Mouse (Mus musculus) limb, embryonic 12.5 days (tissue): ENCODE results near the gene Zbp1. TPM values are rescaled to one million over a fixed set of nuclear protein-coding genes. Genes with fewer than 3 reads are reported as not detected.
A peak's percentile ranks its signal among the peaks of the same experiment; 100 is the strongest.

ENCODE experiments used
- ATAC-seq: fragments of 200-750 bp; cut with Nextera tagmentation; 2 replicates; pipeline ENCODE4 v1.8.0; 2017; ENCODE audit warnings: low read depth, moderate TSS enrichment; ENCODE audit not compliant: insufficient number of reproducible peaks, insufficient read depth, low FRiP score, low TSS enrichment
- H3K27ac ChIP-seq: fragments of 300-500 bp; sonication (generic); 2 replicates; pipeline ENCODE4 v1.5.1; 2016; ENCODE audit warnings: mild to moderate bottlenecking, moderate library complexity
- H3K27me3 ChIP-seq: fragments of 300-500 bp; sonication (generic); 2 replicates; pipeline ENCODE4 v1.6.1; 2016; ENCODE audit warnings: mild to moderate bottlenecking, moderate library complexity
- H3K36me3 ChIP-seq: fragments of 300-500 bp; sonication (generic); 2 replicates; pipeline ENCODE4 v1.6.1; 2016; ENCODE audit warnings: mild to moderate bottlenecking, moderate library complexity
- H3K4me1 ChIP-seq: fragments of 300-500 bp; sonication (generic); replicated peaks from 2 replicates; pipeline ENCODE4 v1.6.1; 2016
- H3K4me2 ChIP-seq: fragments of 300-500 bp; sonication (generic); 2 replicates; pipeline ENCODE4 v1.6.1; 2016; ENCODE audit warnings: mild to moderate bottlenecking, moderate library complexity
- H3K4me3 ChIP-seq: fragments of 300-500 bp; sonication (generic); replicated peaks from 2 replicates; pipeline ENCODE4 v1.5.1; 2016; ENCODE audit warnings: mild to moderate bottlenecking
- H3K9ac ChIP-seq: fragments of 300-500 bp; sonication (generic); replicated peaks from 2 replicates; pipeline ENCODE4 v1.6.1; 2016; ENCODE audit warnings: mild to moderate bottlenecking, moderate library complexity
- H3K9me3 ChIP-seq: fragments of 300-500 bp; sonication (generic); 2 replicates; pipeline ENCODE4 v1.6.1; 2016; ENCODE audit warnings: mild to moderate bottlenecking, moderate library complexity
- WGBS: fragments of 180-500 bp; shearing (Covaris S2); methylation state at CpG from one replicate; pipeline ENCODE4 v1.1.7; 2016; 5-methylcytosine and 5-hydroxymethylcytosine counted together
- polyA plus RNA-seq: library from polyadenylated mRNA; unstranded; fragments of >200 nt; fragmentation: Nextera tagmentation; extraction: Ambion mirVana; gene quantifications from 2 replicates; pipeline ENCODE4 v1.2.1, GENCODE M21; 2016

Zbp1 gene
- polyA plus RNA-seq, 1 experiment from 2014 or later: not detected

- Histone ChIP-seq H3K4me2 (no peak overlapping the region), H3K27me3 (peaks cover 2% of the 10 kb centered on the region; the same call in 1 of the 2 replicates), H3K4me1 (no peaks in the 10 kb centered on the region), H3K9me3 (peaks cover 4% of the 10 kb centered on the region; the same call in 1 of the 2 replicates), H3K27ac (no peak overlapping the region), H3K9ac (no peak overlapping the region), H3K4me3 (no peak overlapping the region), H3K36me3 (no peaks in the 10 kb centered on the region)
- WGBS: 93% methylated on average over 7 of the region's 7 CpGs
- ATAC-seq: no peak
Observed at GRCm38 (mm10) chr2:173209091-173209815, 9.5 kb downstream of the Zbp1 start.

GRCm38 (mm10) chr2:173207051-173207450, 11.7 kb downstream of the Zbp1 start:
- no peaks in the 10 kb centered on the region for H3K36me3 ChIP-seq
- 92% methylated on average over 3 of the region's 3 CpGs for WGBS
- H3K4me1 ChIP-seq: 0 out of 2 replicates have a peak, but pooled peaks cover 10% of the 10 kb centered on the region
- H3K9me3 ChIP-seq: 0 out of 2 replicates have a peak, but pooled peaks cover 4% of the 10 kb centered on the region
- H3K27ac ChIP-seq: no peak overlapping the region
- no peak overlapping the region for H3K9ac ChIP-seq
- H3K27me3 ChIP-seq: no peaks in the 10 kb centered on the region
- H3K4me3 ChIP-seq: no peak overlapping the region
- no peak overlapping the region for H3K4me2 ChIP-seq
- ATAC-seq: no peak

GRCm38 (mm10) chr2:173205563-173206099, 13.1 kb downstream of the Zbp1 start:
- Histone ChIP-seq H3K4me1 (0 out of 2 replicates have a peak, but pooled peaks cover 10% of the 10 kb centered on the region), H3K27me3 (no peaks in the 10 kb centered on the region), H3K36me3 (no peaks in the 10 kb centered on the region), H3K4me3 (no peak overlapping the region), H3K9ac (no peak overlapping the region), H3K27ac (no peak overlapping the region), H3K9me3 (0 out of 2 replicates have a peak, but pooled peaks cover 4% of the 10 kb centered on the region), H3K4me2 (no peak overlapping the region)
- no peak for ATAC-seq
- WGBS: 92% methylated on average over 14 of the region's 14 CpGs

GRCm38 (mm10) chr2:173204671-173205070, 14.1 kb downstream of the Zbp1 start:
- Histone ChIP-seq H3K27me3 (no peaks in the 10 kb centered on the region), H3K4me3 (no peak overlapping the region), H3K36me3 (no peaks in the 10 kb centered on the region), H3K4me2 (no peak overlapping the region), H3K4me1 (0 out of 2 replicates have a peak, but pooled peaks cover 10% of the 10 kb centered on the region), H3K9ac (0 out of 2 replicates have a peak overlapping the region, but pooled peaks have one; percentile 31), H3K9me3 (peaks cover 4% of the 10 kb centered on the region; the same call in 1 of the 2 replicates), H3K27ac (no peak overlapping the region)
- no peak for ATAC-seq
- WGBS: 55% methylated on average over 4 of the region's 4 CpGs

- Histone ChIP-seq H3K4me3 (no peak overlapping the region), H3K27me3 (no peaks in the 10 kb centered on the region), H3K4me1 (0 out of 2 replicates have a peak, but pooled peaks cover 10% of the 10 kb centered on the region), H3K4me2 (no peak overlapping the region), H3K36me3 (no peaks in the 10 kb centered on the region), H3K9ac (no peak overlapping the region), H3K27ac (no peak overlapping the region), H3K9me3 (peaks cover 4% of the 10 kb centered on the region; the same call in 1 of the 2 replicates)
- no peak for ATAC-seq
- 82% methylated on average over 3 of the region's 3 CpGs for WGBS
Observed at GRCm38 (mm10) chr2:173203726-173204125, 15.0 kb downstream of the Zbp1 start.

GRCm38 (mm10) chr2:173202924-173203689, 15.6 kb downstream of the Zbp1 start:
- peaks cover 4% of the 10 kb centered on the region; the same call in 1 of the 2 replicates for H3K9me3 ChIP-seq
- H3K4me3 ChIP-seq: no peak overlapping the region
- no peaks in the 10 kb centered on the region for H3K27me3 ChIP-seq
- no peak for ATAC-seq
- H3K9ac ChIP-seq: no peak overlapping the region
- H3K27ac ChIP-seq: no peak overlapping the region
- H3K4me1 ChIP-seq: 0 out of 2 replicates have a peak, but pooled peaks cover 10% of the 10 kb centered on the region
- H3K4me2 ChIP-seq: no peak overlapping the region
- WGBS: 82% methylated on average over 19 of the region's 19 CpGs
- H3K36me3 ChIP-seq: no peaks in the 10 kb centered on the region

- Histone ChIP-seq H3K36me3 (no peaks in the 10 kb centered on the region), H3K4me2 (no peak overlapping the region), H3K9ac (no peak overlapping the region), H3K4me1 (no peaks in the 10 kb centered on the region), H3K27me3 (no peaks in the 10 kb centered on the region; the same call in 1 of the 2 replicates), H3K27ac (no peak overlapping the region), H3K4me3 (no peak overlapping the region), H3K9me3 (peaks cover 3% of the 10 kb centered on the region; the same call in 1 of the 2 replicates)
- WGBS: 87% methylated on average over 4 of the region's 4 CpGs
- ATAC-seq: no peak
Observed at GRCm38 (mm10) chr2:173194796-173195195, 23.9 kb downstream of the Zbp1 start.

GRCm38 (mm10) chr2:173187182-173187855, 31.4 kb downstream of the Zbp1 start:
- no peaks in the 10 kb centered on the region for H3K9me3 ChIP-seq
- H3K36me3 ChIP-seq: no peaks in the 10 kb centered on the region
- H3K27ac ChIP-seq: no peak overlapping the region
- ATAC-seq: no peak
- H3K4me3 ChIP-seq: no peak overlapping the region
- H3K4me1 ChIP-seq: peaks cover 2% of the 10 kb centered on the region; the same call in 1 of the 2 replicates
- WGBS: 32% methylated on average over 8 of the region's 8 CpGs
- peaks cover 25% of the 10 kb centered on the region for H3K27me3 ChIP-seq
- no peak overlapping the region for H3K9ac ChIP-seq
- no peak overlapping the region for H3K4me2 ChIP-seq

GRCm38 (mm10) chr2:173186047-173186943, 32.4 kb downstream of the Zbp1 start:
- 0 out of 2 replicates have a peak, but pooled peaks have one; percentile 23 for ATAC-seq
- Histone ChIP-seq H3K9me3 (no peaks in the 10 kb centered on the region), H3K4me1 (peaks cover 7% of the 10 kb centered on the region), H3K4me2 (no peak overlapping the region), H3K27ac (no peak overlapping the region), H3K9ac (no peak overlapping the region), H3K36me3 (no peaks in the 10 kb centered on the region), H3K4me3 (no peak overlapping the region), H3K27me3 (peaks cover 25% of the 10 kb centered on the region)
- 32% methylated on average over 26 of the region's 26 CpGs for WGBS

- Histone ChIP-seq H3K4me1 (peaks cover 14% of the 10 kb centered on the region), H3K4me3 (no peak overlapping the region), H3K27ac (no peak overlapping the region), H3K9ac (no peak overlapping the region), H3K9me3 (no peaks in the 10 kb centered on the region), H3K36me3 (no peaks in the 10 kb centered on the region), H3K4me2 (no peak overlapping the region), H3K27me3 (peaks cover 34% of the 10 kb centered on the region)
- WGBS: 68% methylated on average over 6 of the region's 6 CpGs
- ATAC-seq: no peak
Observed at GRCm38 (mm10) chr2:173185282-173185681, 33.4 kb downstream of the Zbp1 start.
